Mouse (Mus musculus) lung, embryonic 16.5 days (tissue): ENCODE measurements around the gene Tnnt3. TPM values are rescaled to one million over a fixed set of nuclear protein-coding genes. Genes with fewer than 3 reads are reported as not detected.

Experiments used
- ATAC-seq: fragments of 200-750 bp; cut with Nextera tagmentation; 2 replicates; pipeline ENCODE4 v1.8.0; 2017; ENCODE audit warnings: low read depth, mild to moderate bottlenecking, moderate library complexity
- H3K27ac ChIP-seq: fragments of 300-500 bp; sonication (generic); 2 replicates; pipeline ENCODE4 v1.5.1; 2014; ENCODE audit warnings: mild to moderate bottlenecking, control low read depth, low read length
- H3K27me3 ChIP-seq: fragments of 300-500 bp; sonication (generic); 2 replicates; pipeline ENCODE4 v1.6.1; 2014; ENCODE audit warnings: low read depth, low read length, mixed read lengths; ENCODE audit not compliant: control insufficient read depth, insufficient read depth
- H3K36me3 ChIP-seq: fragments of 300-500 bp; sonication (generic); 2 replicates; pipeline ENCODE4 v1.6.1; 2014; ENCODE audit warnings: low read length; ENCODE audit not compliant: control insufficient read depth, insufficient read depth
- H3K4me1 ChIP-seq: fragments of 300-500 bp; sonication (generic); replicated peaks from 2 replicates; pipeline ENCODE4 v1.6.1; 2014; ENCODE audit warnings: low read length, mixed read lengths; ENCODE audit not compliant: control insufficient read depth, insufficient read depth
- H3K4me2 ChIP-seq: fragments of 300-500 bp; sonication (generic); 2 replicates; pipeline ENCODE4 v1.6.1; 2014; ENCODE audit warnings: low read depth, low read length, control low read depth
- H3K4me3 ChIP-seq: fragments of 300-500 bp; sonication (generic); 2 replicates; pipeline ENCODE4 v1.5.1; 2014; ENCODE audit warnings: mild to moderate bottlenecking, low read length, control low read depth
- H3K9ac ChIP-seq: fragments of 300-500 bp; sonication (generic); 2 replicates; pipeline ENCODE4 v1.6.1; 2014; ENCODE audit warnings: low read length, control low read depth
- H3K9me3 ChIP-seq: fragments of 300-500 bp; sonication (generic); 2 replicates; pipeline ENCODE4 v1.6.1; 2016; ENCODE audit warnings: low read length; ENCODE audit not compliant: control insufficient read depth
- WGBS: fragments of 180-500 bp; shearing (Covaris S2); extraction: QIAGEN DNeasy Blood & Tissue Kit; methylation state at CpG from one replicate; pipeline ENCODE4 v1.1.7; 2014; 5-methylcytosine and 5-hydroxymethylcytosine counted together
- polyA plus RNA-seq: library from polyadenylated mRNA; unstranded; fragments of >200 nt; fragmentation: Nextera tagmentation; extraction: Ambion mirVana; gene quantifications from 2 replicates; pipeline ENCODE4 v1.2.1, GENCODE M21; 2015

Gene Tnnt3
- polyA plus RNA-seq, 1 experiment from 2014 or later: 17.9 TPM

DNA sequence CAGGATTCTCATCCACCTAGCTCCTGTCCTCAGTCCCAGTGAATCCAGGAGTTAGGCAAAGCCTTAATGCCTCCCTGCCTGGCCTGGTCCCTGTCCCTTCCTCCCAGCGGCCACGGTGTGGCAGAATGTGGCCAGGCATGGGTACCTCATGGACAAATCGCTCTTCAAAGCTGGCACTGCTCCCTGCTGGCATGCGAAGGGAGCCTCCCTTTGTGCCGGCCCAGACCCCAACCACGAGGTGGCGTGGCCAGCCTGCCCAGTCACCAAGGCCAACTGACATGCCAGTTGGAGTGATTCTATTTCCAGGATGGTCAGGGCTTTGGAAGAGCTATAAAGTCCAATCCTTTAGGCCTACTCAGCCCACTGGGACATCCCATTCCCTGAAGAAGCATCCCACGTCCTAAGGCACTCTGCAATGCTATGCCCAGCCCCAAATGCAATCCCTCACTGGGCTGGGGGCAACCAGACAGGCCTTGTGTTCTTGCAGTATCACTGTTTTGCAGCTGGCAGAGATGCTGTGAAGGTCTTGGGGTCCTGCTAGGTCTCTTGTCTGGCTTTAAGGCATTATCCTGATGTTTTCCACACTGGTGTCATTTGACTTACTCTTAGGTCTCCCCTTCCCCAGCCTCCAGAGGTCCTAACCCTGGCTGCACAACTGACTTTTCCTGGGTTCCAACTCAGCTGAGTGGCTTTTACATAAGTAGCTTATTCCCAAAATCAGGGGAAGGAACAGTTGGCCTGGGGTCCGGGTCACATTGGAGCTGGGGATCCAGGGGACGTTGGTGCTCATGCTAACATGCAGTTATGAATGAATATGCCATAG, 51.5 kb downstream of the Tnnt3 start:
- 78% methylated on average over 10 of the region's 10 CpGs for WGBS
- Histone ChIP-seq H3K27ac (no peak overlapping the region), H3K9me3 (no peaks in the 10 kb centered on the region), H3K4me1 (peaks cover 36% of the 10 kb centered on the region), H3K4me2 (no peak overlapping the region), H3K4me3 (no peak overlapping the region), H3K36me3 (no peaks in the 10 kb centered on the region), H3K9ac (no peak overlapping the region), H3K27me3 (no peaks in the 10 kb centered on the region)
- ATAC-seq: no peak

DNA sequence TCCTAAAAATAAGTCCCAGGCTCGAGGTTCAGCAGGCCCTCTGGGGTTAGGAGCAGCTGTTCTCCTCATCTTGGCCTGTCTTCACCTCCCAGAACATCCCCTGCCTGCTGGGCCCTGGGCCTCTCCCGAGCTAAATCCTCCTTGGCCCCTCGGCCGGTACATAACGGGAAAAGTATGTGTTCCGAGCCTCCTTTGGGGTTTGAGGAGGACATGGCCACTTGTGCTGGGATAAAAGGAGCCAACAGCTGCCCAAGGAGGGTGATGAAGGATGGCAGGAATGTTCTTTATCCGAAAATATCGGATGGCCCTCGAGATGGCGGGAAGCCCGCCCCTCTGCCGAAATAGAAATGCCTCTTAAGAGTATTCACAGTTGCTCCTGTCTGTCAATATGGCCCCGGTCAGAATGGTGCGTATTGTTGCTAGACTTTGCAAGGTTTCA, 52.3 kb downstream of the Tnnt3 start:
- peaks cover 39% of the 10 kb centered on the region for H3K4me1 ChIP-seq
- H3K27me3 ChIP-seq: no peaks in the 10 kb centered on the region
- ATAC-seq: no peak
- H3K27ac ChIP-seq: no peak overlapping the region
- no peak overlapping the region for H3K9ac ChIP-seq
- 67% methylated on average over 14 of the region's 14 CpGs for WGBS
- no peaks in the 10 kb centered on the region for H3K9me3 ChIP-seq
- no peak overlapping the region for H3K4me2 ChIP-seq
- no peak overlapping the region for H3K4me3 ChIP-seq
- no peaks in the 10 kb centered on the region for H3K36me3 ChIP-seq

DNA sequence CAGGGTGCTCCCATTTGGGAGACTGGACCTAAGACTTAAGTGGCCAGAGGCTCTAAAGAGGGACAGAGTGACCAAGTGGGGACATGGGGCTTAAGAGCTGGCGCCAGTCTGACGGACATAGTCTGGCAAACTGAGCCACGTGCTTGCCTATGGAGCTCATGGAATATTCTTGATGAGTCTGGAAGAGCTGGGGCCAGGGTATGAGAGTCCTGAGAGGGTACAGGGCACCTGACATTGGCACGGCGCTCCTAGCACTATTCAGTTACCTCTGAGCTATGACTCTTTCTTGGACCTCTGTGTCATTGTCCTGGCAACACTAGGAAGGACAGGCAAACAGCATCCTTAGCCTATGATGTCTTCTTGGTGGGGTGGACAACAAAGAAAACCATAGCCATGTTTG, 53.1 kb downstream of the Tnnt3 start:
- Histone ChIP-seq H3K4me3 (no peak overlapping the region), H3K27me3 (no peaks in the 10 kb centered on the region), H3K27ac (no peak overlapping the region), H3K4me1 (peaks cover 39% of the 10 kb centered on the region), H3K36me3 (no peaks in the 10 kb centered on the region), H3K4me2 (no peak overlapping the region), H3K9ac (no peak overlapping the region), H3K9me3 (no peaks in the 10 kb centered on the region)
- ATAC-seq: no peak
- 91% methylated on average over 5 of the region's 5 CpGs for WGBS

DNA sequence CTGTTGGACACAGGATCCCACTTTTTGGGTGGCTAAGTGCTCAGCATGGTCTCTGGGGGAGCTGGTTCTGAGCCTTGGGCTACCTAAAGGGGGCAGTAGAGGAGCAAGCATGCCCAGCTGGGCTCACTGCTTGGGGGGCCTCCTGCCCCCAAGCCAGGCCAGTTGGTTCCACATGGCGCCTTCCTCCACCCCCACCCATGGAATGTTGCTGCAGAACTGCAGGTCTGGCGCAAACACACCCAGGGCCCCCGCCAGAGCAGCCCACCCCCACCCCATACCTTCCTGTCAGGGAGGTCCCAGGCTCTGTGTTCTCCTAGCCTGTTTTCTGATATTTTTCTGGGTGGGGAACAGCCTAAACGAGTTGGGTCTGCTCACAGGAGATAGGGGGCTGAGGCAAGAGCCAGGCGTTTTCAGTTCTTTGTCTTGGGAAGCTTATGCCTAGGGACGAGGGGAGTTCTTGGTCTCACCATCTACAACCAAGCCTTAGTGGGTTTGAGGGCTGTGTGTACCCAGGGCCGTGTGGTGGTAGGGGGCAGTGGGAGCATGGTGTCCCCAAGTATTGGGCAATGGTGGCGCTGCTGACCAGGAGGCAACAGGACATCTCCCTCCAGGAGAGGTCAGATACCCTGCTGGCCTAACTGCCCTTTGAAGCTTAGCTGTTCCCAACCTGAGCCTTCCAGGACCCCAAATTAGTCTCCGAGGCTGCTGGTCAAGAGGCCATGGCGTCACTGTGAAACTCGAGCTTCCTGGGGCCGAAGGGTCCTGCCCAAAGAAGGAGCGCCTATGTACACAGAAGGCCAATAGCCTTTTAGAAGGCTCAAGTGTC, 54.2 kb downstream of the Tnnt3 start:
- H3K27me3 ChIP-seq: no peaks in the 10 kb centered on the region
- no peaks in the 10 kb centered on the region for H3K36me3 ChIP-seq
- peak; percentile 76 for ATAC-seq
- H3K27ac ChIP-seq: peak overlapping the region; percentile 95
- H3K9ac ChIP-seq: peak overlapping the region; percentile 40
- H3K4me2 ChIP-seq: no peak overlapping the region
- H3K4me1 ChIP-seq: peaks cover 38% of the 10 kb centered on the region
- no peaks in the 10 kb centered on the region for H3K9me3 ChIP-seq
- H3K4me3 ChIP-seq: no peak overlapping the region
- 31% methylated on average over 13 of the region's 13 CpGs for WGBS

DNA sequence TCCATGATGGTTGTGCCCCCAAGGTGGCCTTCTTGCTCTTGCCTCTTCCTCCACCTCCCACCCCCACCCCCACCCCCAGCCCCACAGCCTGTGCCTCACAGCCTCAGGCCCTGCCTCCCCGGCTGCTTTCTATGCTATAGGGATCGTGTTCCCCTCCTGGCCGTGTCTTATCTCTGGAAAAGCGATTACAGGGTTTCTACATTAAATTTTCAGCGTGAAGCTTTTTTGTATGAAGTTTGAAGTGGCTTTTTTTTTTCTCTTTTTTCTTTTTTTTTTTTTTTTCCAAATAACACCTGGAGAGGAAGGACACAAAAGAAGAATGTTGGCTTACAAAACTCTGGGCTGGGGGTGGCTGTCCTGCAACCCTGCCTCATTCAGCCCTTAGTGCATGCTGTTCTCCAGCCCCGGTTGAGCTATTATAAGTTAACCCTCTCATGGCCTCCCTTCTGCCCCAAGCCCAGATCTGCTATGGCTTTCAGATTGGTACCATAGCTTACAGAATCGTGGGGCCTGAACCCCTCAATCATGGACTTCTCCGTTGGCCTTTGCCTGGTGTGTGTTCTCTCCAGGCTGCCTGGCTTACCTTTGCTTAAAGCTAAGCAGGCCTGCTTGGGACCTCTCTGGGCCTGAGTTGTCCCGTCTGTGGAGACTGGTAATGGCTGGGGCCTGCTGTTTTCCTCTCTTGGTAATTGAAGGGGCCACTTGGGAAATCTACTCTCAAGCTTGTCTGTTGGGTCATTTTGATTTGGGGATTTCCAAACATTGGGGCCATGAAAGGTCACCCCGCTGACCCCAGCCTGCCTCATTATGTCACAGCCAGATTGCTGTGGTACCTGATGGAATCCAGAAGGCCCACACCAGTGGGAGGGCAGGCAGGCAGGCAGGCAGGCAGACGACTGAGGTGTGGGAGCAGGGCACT, 55.0 kb downstream of the Tnnt3 start:
- no peaks in the 10 kb centered on the region for H3K36me3 ChIP-seq
- no peaks in the 10 kb centered on the region for H3K9me3 ChIP-seq
- no peak overlapping the region for H3K4me2 ChIP-seq
- H3K27ac ChIP-seq: peak overlapping the region; percentile 95
- H3K4me1 ChIP-seq: peaks cover 31% of the 10 kb centered on the region
- WGBS: 25% methylated on average over 11 of the region's 11 CpGs
- no peaks in the 10 kb centered on the region for H3K27me3 ChIP-seq
- H3K4me3 ChIP-seq: no peak overlapping the region
- no peak; the same call in 1 of the 2 replicates for ATAC-seq
- H3K9ac ChIP-seq: peak overlapping the region; percentile 40

DNA sequence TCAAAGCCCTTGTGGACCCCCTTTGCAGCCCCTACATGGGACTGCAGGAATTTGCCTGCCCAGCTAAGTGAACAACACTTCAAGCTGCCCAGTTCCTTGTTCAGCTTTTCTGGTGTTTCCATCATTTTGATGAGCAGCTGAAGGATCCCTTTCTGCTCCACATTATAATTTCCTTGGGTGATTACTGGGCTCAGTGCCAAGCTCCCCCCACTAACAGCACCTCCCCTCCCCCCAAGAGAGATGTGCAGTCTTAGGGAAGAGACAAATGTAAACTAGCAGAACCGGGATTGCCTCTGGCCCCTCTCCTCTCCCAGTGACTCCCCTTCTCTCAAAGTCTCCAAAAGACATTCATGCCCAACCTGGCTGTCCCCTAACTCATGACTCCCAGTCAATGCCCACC, 56.0 kb downstream of the Tnnt3 start:
- peak; percentile 17; the same call in 1 of the 2 replicates for ATAC-seq
- Histone ChIP-seq H3K4me1 (peaks cover 30% of the 10 kb centered on the region), H3K9me3 (no peaks in the 10 kb centered on the region), H3K27ac (peak overlapping the region; percentile 95), H3K36me3 (no peaks in the 10 kb centered on the region), H3K9ac (peak overlapping the region; percentile 27; the same call in 1 of the 2 replicates), H3K27me3 (no peaks in the 10 kb centered on the region), H3K4me2 (no peak overlapping the region), H3K4me3 (no peak overlapping the region)
- WGBS: 4% methylated on average over 1 of the region's 1 CpGs

DNA sequence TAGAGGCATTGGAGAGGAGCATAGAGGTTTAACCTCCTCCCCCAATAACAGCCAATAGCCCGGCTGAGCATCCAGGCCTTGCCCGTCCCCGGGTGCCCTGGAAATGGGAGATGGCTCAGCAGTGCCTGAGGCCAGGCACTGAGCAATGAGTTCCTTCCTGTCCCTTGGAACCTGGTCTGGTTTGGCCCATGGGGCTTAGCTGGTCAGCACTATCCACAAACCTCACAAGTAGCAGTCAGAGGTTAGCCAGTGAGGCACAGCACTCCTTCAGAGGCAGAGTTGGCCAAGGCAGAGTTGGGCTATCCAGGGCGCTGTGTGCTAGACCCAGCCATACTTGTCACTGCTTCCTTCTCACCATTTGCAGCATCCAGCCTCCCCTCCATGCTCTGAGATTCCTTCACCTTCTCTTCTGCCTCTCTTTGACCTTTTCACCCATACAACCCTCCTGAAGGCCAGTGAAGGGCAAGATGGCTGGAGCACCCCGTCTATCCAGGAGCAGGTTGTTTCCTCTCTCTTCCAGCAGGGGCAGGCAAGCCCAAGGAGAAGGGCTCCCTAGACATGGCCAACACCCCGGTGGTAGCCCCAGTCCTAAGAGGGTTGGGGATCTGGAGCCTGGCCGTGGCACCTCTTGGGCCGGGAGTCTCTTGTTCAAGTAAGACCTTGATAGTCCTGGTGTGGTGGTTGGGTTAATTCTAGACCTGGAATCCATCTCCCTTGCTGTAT, 56.9 kb downstream of the Tnnt3 start:
- Histone ChIP-seq H3K27ac (peak overlapping the region; percentile 95), H3K4me1 (peaks cover 30% of the 10 kb centered on the region), H3K9me3 (no peaks in the 10 kb centered on the region)

DNA sequence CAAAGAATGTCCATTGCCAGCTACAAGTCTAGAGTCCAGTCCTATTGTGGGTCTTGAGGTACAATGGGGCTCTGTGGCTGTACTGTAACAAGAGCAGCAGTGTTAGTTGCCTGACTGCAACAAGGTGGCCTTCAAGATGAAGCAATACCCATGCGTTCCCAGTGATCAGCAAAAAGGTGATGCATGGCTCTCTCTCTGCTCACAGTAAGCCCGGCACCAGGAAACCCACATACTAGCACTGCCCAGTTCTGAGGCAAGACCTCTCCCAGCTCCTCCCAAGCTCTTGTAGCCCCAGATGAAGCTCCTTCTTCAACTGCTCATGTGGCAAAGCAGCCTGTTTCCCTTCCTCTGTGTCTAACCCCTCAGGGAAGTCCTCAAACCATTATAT, 57.4 kb downstream of the Tnnt3 start:
- 80% methylated on average over 2 of the region's 2 CpGs for WGBS
- no peaks in the 10 kb centered on the region for H3K9me3 ChIP-seq
- H3K36me3 ChIP-seq: no peaks in the 10 kb centered on the region
- no peak overlapping the region for H3K27ac ChIP-seq
- ATAC-seq: no peak
- H3K4me1 ChIP-seq: peaks cover 33% of the 10 kb centered on the region
- no peak overlapping the region for H3K9ac ChIP-seq
- no peaks in the 10 kb centered on the region for H3K27me3 ChIP-seq
- no peak overlapping the region for H3K4me3 ChIP-seq
- no peak overlapping the region for H3K4me2 ChIP-seq

More for the DNA sequence above, 56.9 kb downstream of the Tnnt3 start:
- H3K4me2 ChIP-seq: no peak overlapping the region
- no peak overlapping the region for H3K9ac ChIP-seq
- no peak for ATAC-seq
- no peaks in the 10 kb centered on the region for H3K27me3 ChIP-seq
- no peaks in the 10 kb centered on the region for H3K36me3 ChIP-seq
- H3K4me3 ChIP-seq: no peak overlapping the region
- WGBS: 80% methylated on average over 8 of the region's 8 CpGs
